Mouse (Mus musculus): ENCODE data around the gene Fgf3.
"Not testable (repeated sequence)": the region's sequence is repeated elsewhere in the genome, so short reads cannot be mapped to it uniquely, and the experiment has no call there.

The Fgf3 gene

DNA sequence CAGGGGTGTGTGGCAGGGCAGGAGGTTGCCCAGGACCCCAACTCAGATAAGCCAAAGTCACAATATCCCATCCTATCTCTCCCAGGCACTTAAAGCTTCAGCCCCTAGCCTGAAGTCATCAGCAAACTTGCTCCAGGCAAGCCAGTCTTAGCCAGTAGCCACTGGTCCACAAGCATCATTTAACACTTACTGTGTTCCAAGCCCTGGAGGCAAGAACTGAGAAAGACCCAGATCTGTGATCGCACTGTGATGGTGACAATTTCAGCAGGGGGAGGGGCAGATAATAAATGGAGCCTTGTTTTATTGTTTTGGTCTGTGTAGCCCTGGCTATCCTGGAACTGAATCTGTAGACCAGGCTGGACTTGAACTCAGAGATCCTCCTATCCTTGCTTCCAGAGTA is 20.8 kb downstream of the Fgf3 start:
- DNase-seq: no peak

DNA sequence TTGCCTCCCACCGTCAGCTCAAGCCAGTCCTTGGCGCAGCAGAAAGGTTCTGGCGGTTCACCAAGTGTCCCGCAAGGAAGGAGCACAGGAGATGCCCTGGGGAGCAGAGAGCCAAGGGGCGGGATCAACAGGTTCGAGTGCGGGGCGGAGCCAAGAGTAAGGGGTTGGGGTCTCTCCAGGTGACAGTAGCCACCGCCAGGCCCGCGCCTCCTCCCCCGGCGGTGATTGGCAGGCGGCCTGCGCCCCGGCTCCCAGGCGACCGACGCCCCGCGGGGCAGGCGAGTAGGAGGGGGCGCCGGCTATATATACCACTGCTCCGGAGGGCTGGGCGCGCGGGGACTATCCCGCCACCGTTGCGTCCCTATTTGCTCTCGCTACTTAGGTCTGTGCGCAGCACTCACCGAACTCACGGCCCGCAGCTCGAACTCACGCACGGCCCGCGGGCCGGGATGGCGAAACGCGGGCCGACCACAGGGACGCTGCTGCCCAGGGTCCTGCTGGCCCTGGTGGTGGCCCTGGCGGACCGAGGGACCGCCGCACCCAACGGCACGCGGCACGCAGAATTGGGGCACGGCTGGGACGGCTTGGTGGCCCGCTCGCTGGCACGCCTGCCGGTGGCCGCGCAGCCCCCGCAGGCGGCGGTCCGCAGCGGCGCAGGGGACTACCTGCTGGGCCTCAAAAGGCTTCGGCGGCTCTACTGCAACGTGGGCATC is 23.3 kb downstream of the Fgf3 start:
- no peak for DNase-seq

DNA sequence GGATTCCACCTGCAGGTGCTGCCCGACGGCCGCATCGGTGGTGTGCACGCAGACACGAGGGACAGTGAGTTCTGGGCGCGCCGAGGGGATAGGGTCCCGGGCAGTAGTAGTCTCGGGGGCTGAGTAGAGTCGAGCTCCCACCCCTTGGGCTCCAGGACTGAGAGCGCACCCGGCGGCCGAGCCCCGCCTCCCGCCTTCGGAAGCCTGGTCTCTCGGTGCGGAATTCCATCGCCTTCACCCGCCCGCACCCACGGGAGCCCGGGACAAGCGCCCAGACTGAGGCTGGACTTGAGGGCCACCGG is 23.8 kb downstream of the Fgf3 start:
- DNase-seq: no peak

- DNase-seq: no peak
Measured at GRCm38 (mm10) chr7:144862126-144862525, 24.2 kb downstream of the Fgf3 start.

DNA sequence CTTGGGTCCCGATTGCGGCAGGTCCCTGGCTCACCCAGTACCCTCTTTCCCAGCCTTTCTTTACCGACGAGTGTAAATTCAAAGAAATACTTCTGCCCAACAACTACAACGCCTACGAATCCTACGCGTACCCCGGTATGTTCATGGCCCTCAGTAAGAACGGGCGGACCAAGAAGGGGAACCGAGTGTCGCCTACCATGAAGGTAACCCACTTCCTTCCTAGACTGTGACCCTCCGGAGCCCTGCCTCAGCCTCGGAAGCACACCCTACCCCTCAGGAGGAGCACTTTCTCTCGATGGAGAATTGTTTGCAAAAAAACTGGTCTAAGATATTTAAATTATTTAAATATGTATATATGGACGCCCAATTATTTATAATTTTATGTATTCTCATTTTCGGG is 24.8 kb downstream of the Fgf3 start:
- DNase-seq: no peak

DNA sequence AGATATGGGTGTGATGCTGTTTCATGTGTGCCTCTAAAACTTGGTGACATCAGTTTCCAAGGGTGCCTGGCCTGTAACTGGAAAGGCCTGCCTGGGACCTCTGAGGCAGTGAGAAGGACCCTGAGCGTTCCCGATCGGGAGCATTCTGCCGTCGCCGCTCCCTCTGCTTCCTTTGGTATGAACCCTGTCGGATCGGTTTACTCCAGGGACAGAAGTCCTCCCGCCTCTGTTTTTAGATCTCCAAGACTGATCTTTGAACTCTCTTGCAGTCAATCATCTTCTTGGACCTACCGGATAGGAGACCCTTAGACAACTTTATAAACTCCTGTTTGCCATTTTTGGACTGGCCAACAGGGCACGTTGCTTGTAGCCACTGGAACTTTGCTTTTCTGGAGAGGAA is 25.3 kb downstream of the Fgf3 start:
- DNase-seq: no peak

- DNase-seq: no peak
Measured at GRCm38 (mm10) chr7:144864160-144864670, 26.3 kb downstream of the Fgf3 start.

DNA sequence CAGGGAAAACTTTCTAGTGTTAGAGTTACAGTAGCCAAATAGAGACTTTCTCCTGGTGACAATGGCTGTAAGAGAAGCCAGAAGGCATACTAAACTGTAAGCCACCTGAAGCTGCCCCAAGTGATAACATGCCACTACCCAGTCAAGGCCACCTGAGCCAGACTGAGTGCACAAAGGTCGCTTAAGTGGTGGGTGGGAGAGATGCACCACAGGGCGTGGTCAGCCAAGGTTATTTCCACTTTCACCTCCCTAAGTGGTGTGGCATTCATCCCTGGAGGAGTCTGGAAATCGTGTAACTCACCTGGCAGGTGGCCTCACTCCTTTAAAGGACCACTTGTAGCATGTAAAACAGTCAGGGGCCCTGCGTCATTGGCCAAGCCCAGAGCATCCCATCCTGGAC is 29.3 kb downstream of the Fgf3 start:
- no peak for DNase-seq

DNA sequence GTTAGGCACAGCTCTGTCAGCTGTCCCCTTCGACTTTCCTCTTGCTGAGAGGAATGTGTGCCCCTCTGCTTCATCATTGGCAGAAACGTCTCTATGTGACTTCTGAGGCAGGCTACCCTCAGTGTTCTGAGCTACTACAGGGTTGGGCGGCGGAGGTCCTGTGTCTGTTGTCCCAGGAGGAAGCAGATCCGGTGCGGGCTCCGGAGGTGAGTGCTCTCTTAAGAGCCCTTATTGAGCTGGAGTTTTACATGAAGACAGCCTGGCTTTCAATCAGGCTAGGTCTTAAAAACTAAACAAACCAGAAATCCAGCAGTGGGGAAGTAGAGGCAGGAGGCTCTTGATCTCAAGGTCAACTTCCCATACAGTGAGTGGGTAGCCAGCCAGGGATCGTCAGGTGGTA is 29.7 kb downstream of the Fgf3 start:
- DNase-seq: no peak

DNA sequence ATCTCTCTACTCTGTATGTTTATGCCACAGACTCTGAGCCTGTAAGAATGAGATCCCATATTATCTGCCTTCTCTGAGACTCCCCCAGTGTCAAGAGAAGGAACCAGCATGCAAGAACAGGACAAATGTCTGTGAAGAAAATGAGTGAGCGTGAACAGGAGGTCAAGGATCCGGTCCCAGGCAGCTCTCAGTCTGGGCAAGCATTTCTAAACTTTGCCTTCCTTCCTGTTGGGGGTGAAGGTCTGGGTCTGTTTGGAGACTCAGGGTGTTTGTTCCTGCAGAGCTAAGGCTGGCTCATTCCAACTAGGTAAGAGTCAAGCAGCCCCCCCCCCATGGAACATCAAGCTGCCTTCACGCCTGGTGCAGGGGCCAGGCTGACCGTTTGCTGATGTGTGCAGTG is 34.5 kb downstream of the Fgf3 start:
- DNase-seq: no peak

DNA sequence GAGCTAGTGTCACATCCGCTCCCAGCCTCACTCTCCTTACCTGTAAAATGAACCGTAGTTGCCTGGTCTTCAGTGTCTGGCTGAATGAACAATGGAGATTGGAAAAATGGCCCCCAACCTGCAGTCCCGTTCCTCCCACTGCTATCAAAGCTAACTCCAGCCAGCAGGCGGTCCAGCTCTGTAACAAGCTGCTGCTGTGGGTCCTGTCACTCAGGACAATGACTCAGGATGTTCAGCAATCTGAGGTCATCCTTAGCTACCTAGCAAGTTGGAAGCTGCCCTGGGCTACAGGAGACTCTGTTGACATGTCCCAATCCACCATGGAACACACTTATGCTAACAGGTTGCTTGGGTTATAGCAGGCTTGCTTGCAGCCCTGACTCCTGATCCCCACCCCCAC is 35.3 kb downstream of the Fgf3 start:
- DNase-seq: no peak

- no peak for DNase-seq
Measured at GRCm38 (mm10) chr7:144874226-144874625, 36.3 kb downstream of the Fgf3 start.

DNA sequence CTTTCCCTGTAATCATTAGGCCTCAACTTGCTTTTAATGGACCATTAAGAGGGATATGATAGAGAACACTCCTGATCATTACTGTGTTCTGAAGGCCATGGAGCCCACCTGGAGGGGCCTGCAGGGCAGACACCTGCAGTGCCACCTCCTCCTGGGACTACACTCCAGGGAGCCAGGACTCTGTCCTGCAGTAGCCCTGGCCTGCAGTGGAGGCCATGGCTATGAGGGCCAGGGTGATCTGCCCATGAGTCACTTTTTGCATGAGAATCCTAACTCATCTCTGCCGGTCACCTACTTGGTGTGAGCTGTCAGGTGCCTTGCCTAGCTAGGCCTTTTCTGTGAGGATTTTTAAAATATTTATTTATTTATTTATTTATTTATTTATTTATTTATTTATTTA is 40.5 kb downstream of the Fgf3 start:
- DNase-seq: no peak

DNA sequence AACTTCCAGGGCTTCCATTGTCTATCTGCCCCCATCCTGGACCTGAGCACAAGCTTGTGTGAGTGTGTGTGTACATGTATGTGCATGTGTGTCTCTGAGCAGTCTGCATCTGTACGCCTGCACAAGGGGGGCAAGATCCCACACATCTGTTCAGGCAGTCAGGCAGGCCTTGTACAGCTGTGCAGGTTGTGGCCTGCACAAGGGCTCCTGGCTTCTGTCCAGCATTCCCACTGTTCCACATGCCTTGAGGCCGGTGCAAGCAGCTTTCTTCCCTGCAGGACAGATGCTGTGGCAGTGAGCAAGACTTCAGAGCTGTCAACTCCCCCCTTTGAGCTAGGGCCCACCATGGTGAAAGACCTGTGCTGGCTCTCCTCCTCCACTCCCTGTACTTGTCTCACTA is 45.2 kb downstream of the Fgf3 start:
- DNase-seq: no peak

DNA sequence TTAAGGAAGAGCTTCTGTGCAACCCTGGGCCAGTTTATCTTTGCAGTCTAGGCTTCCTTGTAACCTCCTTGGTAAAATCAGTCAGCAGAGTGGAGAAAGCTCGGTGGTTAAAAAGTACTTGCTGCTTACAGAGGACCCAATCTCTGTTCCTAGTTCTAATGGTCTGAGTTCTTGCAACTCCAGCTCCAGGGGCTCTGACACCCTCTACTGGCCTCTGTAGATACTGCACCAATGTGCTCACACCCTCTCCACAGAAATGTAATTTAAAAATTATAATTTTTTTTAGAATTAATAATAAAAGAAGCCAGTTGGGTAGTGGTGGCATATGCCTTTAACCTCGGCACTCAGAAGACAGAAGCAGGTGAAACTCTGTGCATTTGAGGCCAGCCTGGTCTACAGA is 49.8 kb downstream of the Fgf3 start:
- no peak for DNase-seq

GRCm38 (mm10) chr7:144888564-144889299 is 50.8 kb downstream of the Fgf3 start:
- no peak for DNase-seq

DNA sequence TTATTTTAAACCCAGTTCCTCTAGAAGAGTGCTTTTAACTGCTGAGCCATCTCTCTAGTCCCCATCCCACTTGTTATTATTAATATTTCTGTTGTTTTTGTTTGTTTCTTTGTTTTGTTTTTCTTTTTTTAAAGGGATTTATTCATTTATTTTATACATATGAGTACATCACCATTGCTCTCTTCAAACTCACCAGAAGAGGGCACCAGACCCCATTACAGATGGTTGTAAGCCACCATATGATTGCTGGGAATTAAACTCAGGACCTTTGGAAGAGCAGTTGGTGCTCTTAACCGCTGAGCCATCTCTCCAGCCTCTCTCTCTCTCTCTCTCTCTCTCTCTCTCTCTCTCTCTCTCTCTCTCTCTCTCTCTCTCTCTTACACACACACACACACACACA is 52.8 kb downstream of the Fgf3 start:
- DNase-seq: not testable (repeated sequence)

- no peak for DNase-seq
Measured at GRCm38 (mm10) chr7:144891863-144892262, 54.0 kb downstream of the Fgf3 start.

DNA sequence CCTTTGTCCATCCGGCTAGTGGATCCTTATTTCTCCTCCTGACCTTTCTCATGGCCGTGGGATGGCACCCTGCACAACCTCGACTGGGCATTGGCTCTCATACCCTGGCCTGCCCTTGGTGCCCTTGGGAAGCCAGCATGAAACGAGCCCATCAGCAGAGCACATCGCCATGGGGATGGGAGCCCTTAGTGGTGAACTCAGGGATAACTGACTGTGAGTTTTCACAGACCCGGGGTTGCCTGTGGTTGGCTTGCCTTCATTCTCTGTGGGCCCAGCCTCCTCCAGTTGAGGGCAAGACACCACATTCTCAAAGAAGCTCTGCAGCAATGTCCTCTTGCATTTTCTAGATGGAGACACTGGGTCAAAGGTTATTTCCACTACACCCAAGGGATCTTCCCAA is 54.4 kb downstream of the Fgf3 start:
- no peak for DNase-seq

Measured in right cerebral cortex, postnatal 14 days (tissue).